Mouse (Mus musculus): ENCODE measurements around the gene Alg13. TPM values are rescaled to one million over a fixed set of nuclear protein-coding genes. Genes with fewer than 3 reads are reported as not detected.
A peak's percentile ranks its signal among the peaks of the same experiment; 100 is the strongest.

Gene Alg13
- polyA plus RNA-seq, 1 experiment from 2014 or later, result 17.5 TPM

- no peaks in the 10 kb centered on the region for H3K27me3 ChIP-seq (ENCODE audit: control insufficient read depth, insufficient read depth, low read length)
- H3K9ac ChIP-seq (replicated peaks; ENCODE audit: low read depth, low read length), result no peak overlapping the region
- no peaks in the 10 kb centered on the region for H3K4me1 ChIP-seq (ENCODE audit: control insufficient read depth, insufficient read depth, low read length)
- no peak overlapping the region for H3K27ac ChIP-seq (ENCODE audit: low read depth, low read length)
- H3K4me2 ChIP-seq (ENCODE audit: low read depth, low read length), result no peak overlapping the region
- no peaks in the 10 kb centered on the region for H3K36me3 ChIP-seq (ENCODE audit: control insufficient read depth, insufficient read depth, low read length)
- no peaks in the 10 kb centered on the region for H3K9me3 ChIP-seq (ENCODE audit: control insufficient read depth, low read length)
- no peak for ATAC-seq (ENCODE audit: low read depth)
- no peak overlapping the region for H3K4me3 ChIP-seq (ENCODE audit: low read depth, low read length)
Observed at GRCm38 (mm10) chrX:144325375-144325774, 7.8 kb downstream of the Alg13 start.

DNA sequence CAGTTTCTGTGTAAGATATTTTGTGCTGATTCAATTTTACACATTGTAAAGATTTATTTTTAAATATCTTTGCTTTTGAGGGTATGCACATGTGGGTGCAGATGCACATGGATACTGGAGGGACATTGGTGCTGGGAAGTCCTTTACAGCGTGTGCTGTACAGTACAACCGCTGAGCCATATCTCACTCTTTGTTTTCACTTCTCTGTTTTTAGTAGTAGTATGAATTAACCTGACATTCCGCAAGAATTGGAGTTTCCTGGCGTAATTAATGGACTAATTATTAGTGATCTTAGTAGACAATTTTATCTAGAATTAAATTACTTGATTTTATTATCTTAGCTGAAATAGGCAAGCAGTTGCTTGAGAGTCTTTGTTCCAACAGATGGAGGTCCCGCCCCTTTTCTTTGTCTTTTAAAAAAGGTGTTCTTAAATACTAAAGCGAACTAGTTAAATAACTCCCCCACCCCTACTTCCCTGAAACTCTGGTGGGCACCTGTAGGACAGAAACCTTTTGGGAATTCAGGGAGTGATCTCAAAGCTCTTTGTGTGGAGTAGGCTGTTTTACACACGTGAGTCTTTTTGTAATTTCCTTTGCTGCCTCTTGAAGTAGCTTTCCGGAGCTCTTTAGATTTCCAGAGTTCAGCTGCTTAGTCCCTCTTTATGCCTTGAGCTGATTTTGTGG, 17.9 kb downstream of the Alg13 start:
- WGBS, result 39% methylated on average over 8 of the region's 8 CpGs
- ATAC-seq (ENCODE audit: low read depth), result no peak
- Histone ChIP-seq H3K4me2 (ENCODE audit: low read depth, low read length) (no peak overlapping the region), H3K9ac (replicated peaks; ENCODE audit: low read depth, low read length) (no peak overlapping the region), H3K9me3 (ENCODE audit: control insufficient read depth, low read length) (no peaks in the 10 kb centered on the region), H3K27ac (ENCODE audit: low read depth, low read length) (no peak overlapping the region), H3K4me1 (ENCODE audit: control insufficient read depth, insufficient read depth, low read length) (no peaks in the 10 kb centered on the region), H3K4me3 (ENCODE audit: low read depth, low read length) (no peak overlapping the region), H3K27me3 (ENCODE audit: control insufficient read depth, insufficient read depth, low read length) (no peaks in the 10 kb centered on the region), H3K36me3 (ENCODE audit: control insufficient read depth, insufficient read depth, low read length) (no peaks in the 10 kb centered on the region)

GRCm38 (mm10) chrX:144337938-144338337, 20.3 kb downstream of the Alg13 start:
- H3K9ac ChIP-seq (replicated peaks; ENCODE audit: low read depth, low read length), result no peak overlapping the region
- no peak overlapping the region for H3K4me3 ChIP-seq (ENCODE audit: low read depth, low read length)
- H3K4me1 ChIP-seq (ENCODE audit: control insufficient read depth, insufficient read depth, low read length), result no peaks in the 10 kb centered on the region
- H3K27me3 ChIP-seq (ENCODE audit: control insufficient read depth, insufficient read depth, low read length), result no peaks in the 10 kb centered on the region
- no peaks in the 10 kb centered on the region for H3K36me3 ChIP-seq (ENCODE audit: control insufficient read depth, insufficient read depth, low read length)
- no peak for ATAC-seq (ENCODE audit: low read depth)
- H3K27ac ChIP-seq (ENCODE audit: low read depth, low read length), result no peak overlapping the region
- H3K4me2 ChIP-seq (ENCODE audit: low read depth, low read length), result no peak overlapping the region
- no peaks in the 10 kb centered on the region for H3K9me3 ChIP-seq (ENCODE audit: control insufficient read depth, low read length)

- Histone ChIP-seq H3K27me3 (ENCODE audit: control insufficient read depth, insufficient read depth, low read length) (no peaks in the 10 kb centered on the region), H3K4me3 (ENCODE audit: low read depth, low read length) (no peak overlapping the region), H3K27ac (ENCODE audit: low read depth, low read length) (no peak overlapping the region), H3K9me3 (ENCODE audit: control insufficient read depth, low read length) (no peaks in the 10 kb centered on the region), H3K36me3 (ENCODE audit: control insufficient read depth, insufficient read depth, low read length) (no peaks in the 10 kb centered on the region), H3K9ac (replicated peaks; ENCODE audit: low read depth, low read length) (no peak overlapping the region), H3K4me2 (ENCODE audit: low read depth, low read length) (no peak overlapping the region), H3K4me1 (ENCODE audit: control insufficient read depth, insufficient read depth, low read length) (no peaks in the 10 kb centered on the region)
- no peak for ATAC-seq (ENCODE audit: low read depth)
Observed at GRCm38 (mm10) chrX:144338355-144338754, 20.8 kb downstream of the Alg13 start.

DNA sequence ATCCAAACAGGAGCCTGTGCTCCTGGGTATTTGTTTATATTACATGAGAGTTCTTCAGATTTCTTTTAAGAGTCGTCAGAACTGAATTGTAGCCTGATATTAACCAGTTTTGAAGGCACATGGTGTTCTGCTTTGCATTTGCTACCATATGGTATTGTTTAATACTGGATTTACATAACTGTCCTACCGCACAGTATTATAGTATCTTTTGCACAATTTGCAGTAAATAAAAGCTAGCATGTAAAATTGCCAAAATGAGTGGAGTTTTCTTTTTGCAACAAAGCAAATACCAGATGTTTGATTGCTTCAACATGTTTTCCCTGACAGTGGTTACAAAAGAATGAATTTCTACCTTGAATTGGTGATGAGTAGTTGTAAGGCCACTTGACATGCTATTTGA, 56.6 kb downstream of the Alg13 start:
- no peak overlapping the region for H3K9ac ChIP-seq (replicated peaks; ENCODE audit: low read depth, low read length)
- no peaks in the 10 kb centered on the region for H3K4me1 ChIP-seq (ENCODE audit: control insufficient read depth, insufficient read depth, low read length)
- H3K4me3 ChIP-seq (ENCODE audit: low read depth, low read length), result no peak overlapping the region
- no peak overlapping the region for H3K27ac ChIP-seq (ENCODE audit: low read depth, low read length)
- 81% methylated on average over 2 of the region's 2 CpGs for WGBS
- no peaks in the 10 kb centered on the region for H3K36me3 ChIP-seq (ENCODE audit: control insufficient read depth, insufficient read depth, low read length)
- no peaks in the 10 kb centered on the region for H3K9me3 ChIP-seq (ENCODE audit: control insufficient read depth, low read length)
- H3K4me2 ChIP-seq (ENCODE audit: low read depth, low read length), result no peak overlapping the region
- no peak for ATAC-seq (ENCODE audit: low read depth)
- no peaks in the 10 kb centered on the region for H3K27me3 ChIP-seq (ENCODE audit: control insufficient read depth, insufficient read depth, low read length)

DNA sequence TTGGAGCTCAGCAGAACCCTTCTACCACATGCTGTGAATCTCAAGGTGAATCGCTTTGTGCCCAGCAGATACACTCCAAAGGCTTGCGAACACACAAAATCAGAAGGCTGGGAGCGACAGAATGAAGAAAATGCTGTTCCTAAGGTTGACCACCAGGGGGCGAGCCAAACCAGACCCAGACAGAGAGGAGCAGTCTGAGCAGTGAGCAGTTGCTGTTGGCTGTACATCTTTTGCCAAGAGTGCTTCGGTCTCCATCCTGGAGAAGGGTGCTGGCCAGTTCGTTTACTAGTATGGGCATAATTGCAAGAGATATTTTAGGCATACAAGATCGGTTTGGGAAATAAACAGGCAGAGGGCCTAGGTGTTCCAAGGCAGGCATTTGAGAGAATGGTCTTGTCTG, 85.9 kb downstream of the Alg13 start:
- 41% methylated on average over 7 of the region's 7 CpGs for WGBS
- Histone ChIP-seq H3K9ac (replicated peaks; ENCODE audit: low read depth, low read length) (no peak overlapping the region), H3K36me3 (ENCODE audit: control insufficient read depth, insufficient read depth, low read length) (no peaks in the 10 kb centered on the region), H3K4me3 (ENCODE audit: low read depth, low read length) (no peak overlapping the region), H3K27ac (ENCODE audit: low read depth, low read length) (no peak overlapping the region), H3K27me3 (ENCODE audit: control insufficient read depth, insufficient read depth, low read length) (no peaks in the 10 kb centered on the region), H3K4me2 (ENCODE audit: low read depth, low read length) (no peak overlapping the region), H3K9me3 (ENCODE audit: control insufficient read depth, low read length) (no peaks in the 10 kb centered on the region), H3K4me1 (ENCODE audit: control insufficient read depth, insufficient read depth, low read length) (no peaks in the 10 kb centered on the region)
- ATAC-seq (ENCODE audit: low read depth), result peak; percentile 82; the same call in 1 of the 2 replicates

GRCm38 (mm10) chrX:144408036-144408435, 90.4 kb downstream of the Alg13 start:
- no peak for ATAC-seq (ENCODE audit: low read depth)
- no peak overlapping the region for H3K4me3 ChIP-seq (ENCODE audit: low read depth, low read length)
- no peaks in the 10 kb centered on the region for H3K27me3 ChIP-seq (ENCODE audit: control insufficient read depth, insufficient read depth, low read length)
- H3K27ac ChIP-seq (ENCODE audit: low read depth, low read length), result no peak overlapping the region
- H3K4me2 ChIP-seq (ENCODE audit: low read depth, low read length), result no peak overlapping the region
- no peaks in the 10 kb centered on the region for H3K36me3 ChIP-seq (ENCODE audit: control insufficient read depth, insufficient read depth, low read length)
- no peaks in the 10 kb centered on the region for H3K4me1 ChIP-seq (ENCODE audit: control insufficient read depth, insufficient read depth, low read length)
- 80% methylated on average over 5 of the region's 5 CpGs for WGBS
- no peaks in the 10 kb centered on the region for H3K9me3 ChIP-seq (ENCODE audit: control insufficient read depth, low read length)
- no peak overlapping the region for H3K9ac ChIP-seq (replicated peaks; ENCODE audit: low read depth, low read length)

DNA sequence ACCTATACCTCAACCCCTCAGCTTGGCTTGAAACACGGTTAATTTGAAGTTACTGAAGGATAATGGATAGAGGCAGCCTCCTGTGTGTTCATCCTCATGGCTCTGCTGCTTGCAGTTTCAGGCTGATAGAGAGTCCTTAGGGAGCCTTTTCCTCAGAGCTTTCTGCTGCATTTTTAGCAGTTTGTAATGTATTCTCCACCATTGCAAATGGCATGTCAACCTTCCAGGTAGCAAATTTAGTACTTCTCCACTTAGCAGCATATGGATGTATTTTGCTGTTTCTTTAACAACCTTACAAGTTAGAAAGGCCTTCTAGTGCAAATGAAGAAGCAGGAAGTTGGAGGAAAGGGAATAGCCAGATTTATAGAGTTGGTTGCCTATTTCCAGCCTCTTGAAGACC, 102.7 kb downstream of the Alg13 start:
- Histone ChIP-seq H3K4me2 (ENCODE audit: low read depth, low read length) (no peak overlapping the region), H3K27me3 (ENCODE audit: control insufficient read depth, insufficient read depth, low read length) (no peaks in the 10 kb centered on the region), H3K4me1 (ENCODE audit: control insufficient read depth, insufficient read depth, low read length) (no peaks in the 10 kb centered on the region), H3K9ac (replicated peaks; ENCODE audit: low read depth, low read length) (no peak overlapping the region), H3K36me3 (ENCODE audit: control insufficient read depth, insufficient read depth, low read length) (no peaks in the 10 kb centered on the region), H3K4me3 (ENCODE audit: low read depth, low read length) (no peak overlapping the region), H3K27ac (ENCODE audit: low read depth, low read length) (no peak overlapping the region), H3K9me3 (ENCODE audit: control insufficient read depth, low read length) (no peaks in the 10 kb centered on the region)
- ATAC-seq (ENCODE audit: low read depth), result no peak
- WGBS, result 79% methylated on average over 1 of the region's 1 CpGs

DNA sequence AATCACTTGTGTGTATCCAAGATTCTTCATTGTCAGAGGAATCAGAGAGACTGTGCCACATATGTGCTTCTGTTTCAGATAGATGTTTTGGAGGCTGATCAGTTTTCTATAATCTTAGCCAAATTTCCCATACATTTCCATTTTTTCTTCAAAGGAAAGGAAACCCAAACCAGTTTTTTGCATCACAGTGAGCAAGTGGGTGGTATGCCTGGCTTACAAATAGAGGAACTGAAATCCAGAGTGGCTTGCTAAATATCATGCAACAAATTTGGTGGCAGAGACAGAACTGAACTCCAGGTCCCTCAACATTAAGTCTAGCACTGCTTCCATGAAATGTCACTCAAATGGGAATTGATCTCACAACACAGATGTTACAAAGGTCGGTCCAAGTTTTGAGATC, 103.5 kb downstream of the Alg13 start:
- no peak overlapping the region for H3K4me3 ChIP-seq (ENCODE audit: low read depth, low read length)
- H3K27ac ChIP-seq (ENCODE audit: low read depth, low read length), result no peak overlapping the region
- H3K9ac ChIP-seq (replicated peaks; ENCODE audit: low read depth, low read length), result no peak overlapping the region
- ATAC-seq (ENCODE audit: low read depth), result no peak
- no peaks in the 10 kb centered on the region for H3K36me3 ChIP-seq (ENCODE audit: control insufficient read depth, insufficient read depth, low read length)
- no peaks in the 10 kb centered on the region for H3K4me1 ChIP-seq (ENCODE audit: control insufficient read depth, insufficient read depth, low read length)
- H3K4me2 ChIP-seq (ENCODE audit: low read depth, low read length), result no peak overlapping the region
- 93% methylated on average over 1 of the region's 1 CpGs for WGBS
- H3K9me3 ChIP-seq (ENCODE audit: control insufficient read depth, low read length), result no peaks in the 10 kb centered on the region
- H3K27me3 ChIP-seq (ENCODE audit: control insufficient read depth, insufficient read depth, low read length), result no peaks in the 10 kb centered on the region

All from neural tube, embryonic 14.5 days (tissue).